Mouse (Mus musculus) kidney, adult 2 months (tissue): ENCODE results near the gene Agtpbp1.

ENCODE experiments used
- CTCF ChIP-seq: fragments of 200-500 bp; conservative IDR thresholded peaks from 2 replicates; pipeline ENCODE4 v1.5.1; 2011; ENCODE audit warnings: low read depth, mild to moderate bottlenecking, control low read depth, low read length, moderate library complexity, mixed read lengths; ENCODE audit not compliant: insufficient read depth, insufficient read length
- POLR2A ChIP-seq: fragments of 200-500 bp; IDR thresholded peaks from one replicate; pipeline ENCODE4 v1.6.1; 2011; ENCODE audit warnings: low read depth, low read length, control low read depth

DNA sequence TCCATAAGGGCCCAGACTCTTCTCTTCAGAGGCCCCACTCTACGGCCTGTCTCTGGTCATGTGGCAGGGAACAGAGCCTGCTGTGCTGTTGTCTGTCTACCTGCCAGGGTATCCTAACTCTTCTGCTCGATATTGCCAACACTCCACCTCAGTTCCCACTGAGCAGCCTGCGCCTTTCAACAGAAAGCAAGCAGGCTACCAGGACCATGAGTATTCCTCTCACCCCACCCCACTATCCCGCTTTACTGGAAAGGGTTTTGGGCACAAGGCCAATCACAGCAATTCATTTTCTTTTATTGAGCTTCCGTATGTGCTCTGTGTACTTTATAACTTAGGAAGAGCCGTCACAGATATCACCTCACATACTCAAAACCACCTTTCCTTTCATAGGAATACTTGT lies 131.4 kb downstream of the Agtpbp1 start:
- TF ChIP-seq CTCF (no peak), POLR2A (no peak)
